Mouse (Mus musculus) limb, embryonic 15.5 days (tissue): ENCODE data around the gene Ctbs. TPM values are rescaled to one million over a fixed set of nuclear protein-coding genes. Genes with fewer than 3 reads are reported as not detected.
A peak's percentile ranks its signal among the peaks of the same experiment; 100 is the strongest.

Experiments used
- ATAC-seq: fragments of 200-750 bp; cut with Nextera tagmentation; 2 replicates; pipeline ENCODE4 v1.8.0; 2017; ENCODE audit warnings: low read depth, moderate TSS enrichment; ENCODE audit not compliant: insufficient number of reproducible peaks, low FRiP score, low TSS enrichment
- H3K27ac ChIP-seq: fragments of 300-500 bp; sonication (generic); 2 replicates; pipeline ENCODE4 v1.5.1; 2015; ENCODE audit warnings: moderate library complexity, mild to moderate bottlenecking, inconsistent platforms
- H3K27me3 ChIP-seq: fragments of 300-500 bp; sonication (generic); 2 replicates; pipeline ENCODE4 v1.6.1; 2015; ENCODE audit warnings: inconsistent platforms
- H3K36me3 ChIP-seq: fragments of 300-500 bp; sonication (generic); 2 replicates; pipeline ENCODE4 v1.6.1; 2015; ENCODE audit warnings: inconsistent platforms
- H3K4me1 ChIP-seq: fragments of 300-500 bp; sonication (generic); 2 replicates; pipeline ENCODE4 v1.6.1; 2015; ENCODE audit warnings: inconsistent platforms
- H3K4me2 ChIP-seq: fragments of 300-500 bp; sonication (generic); 2 replicates; pipeline ENCODE4 v1.6.1; 2015; ENCODE audit warnings: mild to moderate bottlenecking, inconsistent platforms
- H3K4me3 ChIP-seq: fragments of 300-500 bp; sonication (generic); 2 replicates; pipeline ENCODE4 v1.5.1; 2015; ENCODE audit warnings: mild to moderate bottlenecking, inconsistent platforms
- H3K9ac ChIP-seq: fragments of 300-500 bp; sonication (generic); 2 replicates; pipeline ENCODE4 v1.6.1; 2015; ENCODE audit warnings: inconsistent platforms
- H3K9me3 ChIP-seq: fragments of 300-500 bp; sonication (generic); 2 replicates; pipeline ENCODE4 v1.6.1; 2016; ENCODE audit warnings: inconsistent platforms
- WGBS: fragments of 180-500 bp; shearing (Covaris S2); methylation state at CpG from one replicate; pipeline ENCODE4 v1.1.7; 2015; 5-methylcytosine and 5-hydroxymethylcytosine counted together
- polyA plus RNA-seq: library from polyadenylated mRNA; unstranded; fragments of >200 nt; fragmentation: Nextera tagmentation; extraction: Ambion mirVana; gene quantifications from 2 replicates; pipeline ENCODE4 v1.2.1, GENCODE M21; 2015

Ctbs gene
- 10.1 and 10.4 TPM in 2 replicates for polyA plus RNA-seq

DNA sequence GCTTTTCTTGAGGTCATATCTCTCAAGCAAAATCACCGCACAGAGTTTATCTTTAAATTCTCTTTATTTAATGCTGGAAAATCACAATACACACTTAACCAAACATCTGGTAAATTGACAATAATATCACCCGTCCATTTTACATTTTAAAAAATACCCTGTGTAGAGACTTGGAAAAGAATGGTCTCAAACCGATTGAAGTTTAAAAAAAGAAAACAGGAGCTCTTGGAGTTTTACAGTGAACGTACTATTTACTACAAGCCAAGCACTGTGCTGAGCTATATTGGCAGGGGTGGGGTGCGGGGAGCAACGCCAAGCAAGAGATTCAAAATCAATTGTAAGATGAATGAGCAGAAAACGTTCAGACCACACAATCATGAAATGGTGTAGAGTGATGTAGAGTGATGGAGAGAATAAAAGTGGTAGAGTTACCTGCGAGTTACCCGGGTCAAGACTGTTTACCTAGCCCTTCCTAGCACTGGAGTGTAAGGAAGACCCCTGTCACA, at the start of gene Ctbs:
Gene Ctbs (plus strand): TSS at position 51 of the 506 bp plus-strand sequence.
- H3K27me3 ChIP-seq, result no peaks in the 10 kb centered on the region
- H3K9me3 ChIP-seq, result no peaks in the 10 kb centered on the region
- H3K36me3 ChIP-seq, result no peaks in the 10 kb centered on the region
- H3K9ac ChIP-seq, result peak within 1 kb of the TSS; percentile 61
- ATAC-seq, result no peak; the same call in 1 of the 2 replicates
- H3K4me1 ChIP-seq, result peaks cover 8% of the 10 kb centered on the region
- peak within 1 kb of the TSS; percentile 59 for H3K4me3 ChIP-seq
- peak within 1 kb of the TSS; percentile 87 for H3K27ac ChIP-seq
- whole genome bisulfite sequencing, result 41% methylated on average over 9 of the region's 9 CpGs
- peak within 1 kb of the TSS; percentile 64 for H3K4me2 ChIP-seq

DNA sequence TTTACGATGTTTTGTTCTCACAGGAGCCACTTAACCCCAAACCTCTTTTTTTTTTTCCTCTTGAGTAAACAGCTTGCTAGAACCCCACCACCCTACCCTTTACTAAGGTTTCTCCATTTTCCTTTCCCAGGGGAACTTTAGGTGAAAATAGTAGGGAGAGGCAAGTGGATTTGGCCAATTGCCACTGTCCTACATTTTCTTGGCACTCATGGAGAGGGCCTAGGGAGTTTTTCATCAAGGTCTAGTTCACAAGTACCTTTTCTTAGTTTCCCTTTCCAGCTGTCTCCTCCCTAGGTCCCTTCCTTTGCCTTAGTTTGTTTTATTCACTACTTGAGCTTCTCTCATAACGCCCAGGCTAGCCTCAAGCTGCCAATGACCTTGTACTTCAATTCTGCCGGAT, 45.8 kb upstream of the Ctbs start:
- ATAC-seq, result no peak
- H3K9me3 ChIP-seq, result no peaks in the 10 kb centered on the region
- peaks cover 21% of the 10 kb centered on the region for H3K4me1 ChIP-seq
- H3K27me3 ChIP-seq, result no peaks in the 10 kb centered on the region
- peak overlapping the region; percentile 98 for H3K4me3 ChIP-seq
- H3K4me2 ChIP-seq, result peak overlapping the region; percentile 95
- H3K27ac ChIP-seq, result no peak overlapping the region
- peak overlapping the region; percentile 31; the same call in 1 of the 2 replicates for H3K9ac ChIP-seq
- no peaks in the 10 kb centered on the region for H3K36me3 ChIP-seq
- WGBS, result 37% methylated on average over 3 of the region's 3 CpGs

DNA sequence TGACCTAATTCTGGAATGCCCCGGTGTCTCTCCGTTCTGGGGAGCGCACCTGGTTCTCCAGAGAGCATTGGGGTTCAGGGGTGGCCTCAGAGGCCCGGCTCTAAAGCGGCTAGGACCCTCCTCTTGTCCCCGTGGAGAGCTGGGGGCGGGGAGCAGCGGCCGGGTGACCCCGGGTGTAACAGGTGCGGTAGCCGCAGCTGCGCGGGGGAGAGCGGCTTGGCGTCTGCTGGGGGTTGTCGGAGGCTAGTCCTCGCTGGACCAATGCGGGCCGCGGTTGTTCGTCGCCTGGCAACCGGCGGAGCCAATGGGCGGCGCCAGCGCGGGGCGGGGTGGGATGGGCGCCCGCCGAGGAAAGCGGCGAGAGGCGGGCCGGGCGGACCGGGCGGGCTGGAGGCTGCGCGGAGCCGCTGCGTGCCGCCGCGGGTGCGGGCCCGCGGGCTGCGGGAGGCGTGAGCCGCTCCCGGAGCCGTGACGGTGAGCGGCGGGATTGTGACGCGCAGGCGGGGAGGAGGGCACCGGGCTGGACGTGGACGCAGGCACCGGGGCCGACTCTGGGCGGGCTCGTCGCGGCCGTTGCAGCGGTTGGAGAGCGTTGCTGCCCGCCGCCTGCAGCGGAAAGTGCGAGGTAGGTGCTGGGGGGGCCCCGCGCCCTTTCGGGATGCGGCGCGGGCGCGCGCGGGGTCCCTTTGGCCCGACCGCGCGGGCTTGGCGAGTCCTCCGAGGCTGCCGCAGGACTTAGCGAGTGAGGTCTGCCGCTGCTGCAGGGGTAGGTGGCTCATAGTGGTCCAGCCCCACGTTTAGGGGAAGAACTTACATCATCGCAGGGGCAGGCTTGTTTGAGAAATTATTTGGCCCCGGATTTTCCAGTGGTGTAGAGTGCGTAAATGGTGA, 45.0 kb upstream of the Ctbs start, which contains the start of gene Ssx2ip:
Gene Ssx2ip (plus strand): TSS at position 332 of the 891 bp plus-strand sequence.
- H3K27ac ChIP-seq, result peak within 1 kb of the TSS; percentile 85
- H3K9me3 ChIP-seq, result no peaks in the 10 kb centered on the region
- WGBS, result under 1% methylated on average over 95 of the region's 100 CpGs
- ATAC-seq, result peak; percentile 93
- H3K4me1 ChIP-seq, result peaks cover 21% of the 10 kb centered on the region
- H3K9ac ChIP-seq, result peak within 1 kb of the TSS; percentile 78
- no peaks in the 10 kb centered on the region for H3K36me3 ChIP-seq
- no peaks in the 10 kb centered on the region for H3K27me3 ChIP-seq
- H3K4me3 ChIP-seq, result peak within 1 kb of the TSS; percentile 98
- peak within 1 kb of the TSS; percentile 95 for H3K4me2 ChIP-seq

DNA sequence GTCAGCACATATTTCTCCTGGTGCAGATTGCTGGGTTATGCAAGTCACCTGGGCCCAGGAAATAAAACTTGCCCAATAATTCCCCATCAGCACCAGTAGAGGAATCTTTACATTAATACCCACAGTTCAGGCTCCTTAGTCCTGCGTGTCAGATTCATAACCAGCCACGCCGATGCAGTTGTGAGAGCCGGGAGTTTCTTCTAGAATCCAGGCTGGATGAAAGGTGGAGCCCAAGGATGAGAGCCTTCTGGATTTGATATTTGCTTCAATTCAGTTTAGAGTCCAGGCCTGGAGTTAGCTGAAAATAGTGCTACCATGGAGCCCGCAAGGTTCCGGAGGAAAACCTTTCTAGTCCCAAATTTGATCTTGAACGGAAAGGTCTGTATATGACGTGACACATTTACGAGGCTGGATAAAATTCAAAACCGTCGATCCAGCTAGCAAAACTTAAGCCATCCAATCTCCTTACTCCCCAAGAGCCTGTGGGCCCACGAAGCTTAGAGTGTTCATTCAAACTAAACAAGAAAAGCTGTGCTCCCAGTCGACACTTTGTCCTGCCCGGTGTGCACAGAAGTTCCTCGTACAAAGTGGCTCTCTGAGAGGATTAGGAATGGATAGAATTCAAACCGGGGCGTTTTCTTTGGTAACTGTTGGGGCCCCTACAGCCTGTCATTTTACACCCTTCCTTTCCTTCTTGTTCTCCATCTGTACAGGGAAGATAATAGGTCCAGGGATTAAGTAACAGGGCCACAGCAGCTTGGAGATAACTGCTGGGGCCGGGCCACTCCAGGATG, 44.2 kb upstream of the Ctbs start:
- Histone ChIP-seq H3K27ac (peak overlapping the region; percentile 85), H3K4me2 (peak overlapping the region; percentile 95), H3K4me1 (peaks cover 21% of the 10 kb centered on the region), H3K27me3 (no peaks in the 10 kb centered on the region), H3K9ac (peak overlapping the region; percentile 78), H3K4me3 (peak overlapping the region; percentile 98), H3K9me3 (no peaks in the 10 kb centered on the region), H3K36me3 (no peaks in the 10 kb centered on the region)
- WGBS, result 16% methylated on average over 18 of the region's 18 CpGs
- no peak for ATAC-seq

DNA sequence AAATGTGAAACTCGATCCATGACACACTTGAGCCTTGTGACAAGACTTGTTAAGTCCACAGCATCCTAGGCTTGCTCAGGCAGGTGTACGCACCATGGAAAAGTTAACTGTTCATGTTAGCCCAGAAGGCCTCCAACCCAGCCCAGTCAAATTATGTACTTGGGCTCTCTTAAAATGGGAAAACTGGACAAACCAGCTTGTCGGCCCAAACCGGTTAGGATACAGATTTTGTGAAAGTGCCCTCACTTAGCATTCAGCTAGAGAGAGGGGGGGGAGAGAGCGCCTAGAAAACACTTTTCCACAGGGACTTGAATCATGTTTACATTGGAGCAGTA, 43.6 kb upstream of the Ctbs start:
- no peaks in the 10 kb centered on the region for H3K27me3 ChIP-seq
- no peak overlapping the region for H3K27ac ChIP-seq
- H3K9me3 ChIP-seq, result no peaks in the 10 kb centered on the region
- H3K36me3 ChIP-seq, result no peaks in the 10 kb centered on the region
- peak overlapping the region; percentile 95 for H3K4me2 ChIP-seq
- 50% methylated on average over 5 of the region's 5 CpGs for WGBS
- peak overlapping the region; percentile 98 for H3K4me3 ChIP-seq
- no peak for ATAC-seq
- peaks cover 21% of the 10 kb centered on the region for H3K4me1 ChIP-seq
- H3K9ac ChIP-seq, result no peak overlapping the region; the same call in 1 of the 2 replicates

DNA sequence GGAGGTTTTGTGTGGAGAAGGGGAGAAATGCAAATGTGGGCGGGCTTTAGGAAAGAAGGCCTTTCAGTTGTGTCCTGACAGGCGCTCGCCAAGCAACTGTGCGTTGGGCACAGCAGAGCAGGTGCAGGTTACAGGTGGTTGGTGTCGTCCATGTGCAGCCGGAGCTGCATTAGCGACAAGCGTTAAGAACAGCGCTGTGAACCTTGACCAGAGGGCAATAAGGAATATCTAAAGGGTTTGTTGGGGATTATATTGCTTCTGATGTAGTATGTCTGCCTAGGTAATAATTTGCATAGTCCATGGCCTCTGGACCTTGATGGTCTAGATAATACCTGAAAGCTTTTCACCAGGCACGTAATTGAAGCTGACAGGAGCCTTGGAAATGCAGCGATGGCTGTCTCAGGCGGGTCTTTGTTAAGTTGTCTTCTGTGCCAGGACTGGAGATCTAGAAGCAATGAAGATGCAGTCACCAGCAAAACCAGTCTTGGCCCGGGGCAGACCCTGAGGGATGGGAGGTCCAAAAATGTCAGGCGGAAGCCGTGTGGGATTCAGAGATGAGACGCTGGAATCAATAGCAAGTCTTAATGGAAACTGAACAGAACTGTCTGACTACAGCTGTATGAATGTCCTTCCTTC, 42.4 kb upstream of the Ctbs start:
- Histone ChIP-seq H3K27ac (no peak overlapping the region), H3K9ac (no peak overlapping the region), H3K4me2 (no peak overlapping the region), H3K4me1 (peaks cover 25% of the 10 kb centered on the region), H3K9me3 (no peaks in the 10 kb centered on the region), H3K27me3 (no peaks in the 10 kb centered on the region), H3K4me3 (no peak overlapping the region), H3K36me3 (no peaks in the 10 kb centered on the region)
- no peak for ATAC-seq
- WGBS, result 85% methylated on average over 16 of the region's 16 CpGs

DNA sequence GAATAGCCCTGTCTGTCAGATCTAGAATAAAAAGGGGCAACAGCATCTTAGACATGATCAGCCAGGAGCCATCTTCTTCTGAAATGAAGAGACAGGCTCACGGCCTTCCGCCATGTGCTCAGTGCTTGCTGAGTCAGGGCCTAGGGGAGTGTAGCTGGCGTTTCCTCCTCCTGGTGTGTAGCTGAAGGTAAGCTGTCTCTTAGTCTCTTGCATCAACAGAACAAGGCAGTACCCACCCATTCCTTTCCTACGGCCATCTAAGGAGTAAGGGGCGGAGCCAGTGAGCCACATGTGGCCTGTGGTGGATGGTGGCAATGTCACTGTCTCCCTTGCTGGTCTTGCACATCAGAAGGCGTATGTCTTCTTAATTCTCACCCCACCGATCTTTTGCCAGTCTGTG, 39.5 kb upstream of the Ctbs start:
- Histone ChIP-seq H3K9me3 (no peaks in the 10 kb centered on the region), H3K27ac (no peak overlapping the region), H3K36me3 (no peaks in the 10 kb centered on the region), H3K27me3 (no peaks in the 10 kb centered on the region), H3K9ac (no peak overlapping the region), H3K4me2 (no peak overlapping the region), H3K4me3 (no peak overlapping the region), H3K4me1 (peaks cover 22% of the 10 kb centered on the region)
- no peak for ATAC-seq
- WGBS, result 73% methylated on average over 7 of the region's 7 CpGs

DNA sequence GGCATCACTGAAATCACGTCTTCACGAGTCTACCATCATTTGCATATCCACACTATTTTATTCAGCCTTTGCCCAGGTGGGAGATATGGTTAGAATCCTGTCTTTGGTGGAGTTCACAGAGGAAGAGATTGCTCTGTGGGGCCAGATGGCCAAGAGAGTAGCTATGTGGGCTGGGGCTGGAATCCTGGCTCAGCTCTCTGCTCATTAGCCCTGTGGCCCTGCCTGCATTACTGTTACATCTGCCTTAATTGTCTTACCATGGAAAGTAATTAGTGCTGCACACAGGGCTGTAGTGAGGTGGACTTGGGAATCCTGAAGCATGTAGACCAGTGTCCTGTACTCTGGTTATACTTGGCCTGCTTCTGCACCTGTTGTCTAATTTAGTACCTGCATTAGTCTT, 37.6 kb upstream of the Ctbs start:
- H3K27me3 ChIP-seq, result no peaks in the 10 kb centered on the region
- no peak overlapping the region for H3K4me2 ChIP-seq
- no peak overlapping the region for H3K4me3 ChIP-seq
- H3K27ac ChIP-seq, result no peak overlapping the region
- no peak overlapping the region for H3K9ac ChIP-seq
- no peaks in the 10 kb centered on the region for H3K9me3 ChIP-seq
- whole genome bisulfite sequencing, result 70% methylated on average over 2 of the region's 2 CpGs
- no peaks in the 10 kb centered on the region for H3K36me3 ChIP-seq
- peaks cover 11% of the 10 kb centered on the region for H3K4me1 ChIP-seq
- no peak for ATAC-seq

DNA sequence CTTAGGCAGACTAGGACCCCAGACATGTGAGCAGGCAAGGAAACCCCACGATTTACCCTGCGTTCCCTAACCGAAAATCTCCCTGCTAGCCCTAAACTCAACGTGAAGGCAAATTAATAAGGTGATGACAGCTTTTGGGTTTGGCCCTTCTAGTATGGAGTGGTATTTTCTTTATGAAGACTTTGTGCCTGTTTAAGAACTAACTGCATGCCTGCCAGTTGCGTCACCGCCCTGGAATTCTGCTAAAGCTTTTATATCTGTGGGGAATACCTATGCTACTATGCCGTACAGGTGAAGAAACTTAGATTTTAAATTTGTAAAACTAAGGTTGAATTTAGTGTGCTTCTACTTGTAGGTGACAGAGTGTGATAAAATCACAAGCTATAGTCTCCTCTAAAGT, 37.1 kb upstream of the Ctbs start:
- Histone ChIP-seq H3K4me2 (no peak overlapping the region), H3K4me3 (no peak overlapping the region), H3K9me3 (no peaks in the 10 kb centered on the region), H3K4me1 (peaks cover 8% of the 10 kb centered on the region), H3K27me3 (no peaks in the 10 kb centered on the region), H3K36me3 (peaks cover 2% of the 10 kb centered on the region; the same call in 1 of the 2 replicates), H3K27ac (no peak overlapping the region), H3K9ac (no peak overlapping the region)
- ATAC-seq, result no peak
- WGBS, result 69% methylated on average over 7 of the region's 7 CpGs

DNA sequence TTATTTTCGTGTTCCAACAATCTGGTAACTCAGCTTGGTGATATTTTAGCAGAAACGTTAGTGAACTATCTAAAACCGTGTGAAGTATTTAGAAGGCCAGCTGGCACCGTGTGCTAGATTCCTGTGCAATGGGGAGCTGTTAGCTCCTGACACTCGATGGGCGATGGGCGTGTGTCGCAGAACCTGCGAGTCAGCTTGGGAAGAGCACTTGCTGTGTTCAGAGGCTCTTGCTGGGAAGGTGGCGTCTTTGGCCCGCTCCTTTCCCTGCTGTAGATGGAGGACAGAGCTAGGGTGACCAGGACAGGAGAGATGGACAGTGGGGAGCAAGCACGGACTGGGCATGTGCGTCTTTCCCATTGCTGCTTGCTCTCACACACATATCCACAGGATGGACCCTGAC, 36.6 kb upstream of the Ctbs start:
- Histone ChIP-seq H3K4me3 (no peak overlapping the region), H3K4me2 (no peak overlapping the region), H3K9me3 (no peaks in the 10 kb centered on the region), H3K9ac (no peak overlapping the region), H3K36me3 (peaks cover 6% of the 10 kb centered on the region; the same call in 1 of the 2 replicates), H3K27me3 (no peaks in the 10 kb centered on the region), H3K4me1 (peaks cover 7% of the 10 kb centered on the region), H3K27ac (no peak overlapping the region)
- ATAC-seq, result no peak
- WGBS, result 78% methylated on average over 13 of the region's 13 CpGs

DNA sequence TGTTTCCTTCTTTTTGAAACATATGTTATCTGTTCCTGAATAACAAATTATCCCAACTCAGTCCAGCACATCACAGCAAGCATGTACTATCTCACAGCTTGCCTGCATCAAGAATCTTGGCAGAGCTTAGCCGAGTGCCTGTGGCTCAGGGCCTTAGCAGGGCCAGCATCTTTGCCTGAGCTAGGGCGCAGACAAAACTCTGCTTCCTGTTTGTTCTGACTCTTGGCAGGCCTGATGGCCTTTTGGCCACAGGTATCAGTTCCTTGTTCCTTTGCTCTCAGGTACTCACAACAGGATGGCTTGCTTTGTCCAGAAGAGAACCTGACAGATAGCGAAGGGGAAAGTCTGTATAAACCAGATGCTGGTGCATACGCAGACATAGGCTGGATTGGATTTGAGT, 35.6 kb upstream of the Ctbs start:
- H3K9ac ChIP-seq, result no peak overlapping the region
- H3K27ac ChIP-seq, result no peak overlapping the region
- WGBS, result 76% methylated on average over 4 of the region's 4 CpGs
- H3K27me3 ChIP-seq, result no peaks in the 10 kb centered on the region
- no peak for ATAC-seq
- no peaks in the 10 kb centered on the region for H3K9me3 ChIP-seq
- no peak overlapping the region for H3K4me3 ChIP-seq
- H3K4me1 ChIP-seq, result peaks cover 7% of the 10 kb centered on the region
- H3K36me3 ChIP-seq, result peaks cover 13% of the 10 kb centered on the region
- H3K4me2 ChIP-seq, result no peak overlapping the region
